ENCODE assay signal across 24 mouse cellular contexts in genomic region chr6:55560606-55561005, GRCm38 (mm10).
DNase-seq lines count a peak whose midpoint lies in the region; ATAC-seq and TF ChIP-seq lines count a peak whose summit lies in the region.
"Had no signal": no experiment of that assay in that cellular context is flagged by ENCODE, and none has a peak within 500 bp of the region (broad histone marks: within the 10 kb centered on the region; RNA-seq: fewer than 3 reads in every experiment).

No protein-coding gene starts in this region.

- no peaks in the 10 kb centered on the region for H3K36me3 ChIP-seq in heart, adult 2 months (ENCODE audit: control insufficient read depth, insufficient read depth, low read length)
- H3K36me3 ChIP-seq in midbrain, postnatal 0 days (ENCODE audit: insufficient read depth, low read length) = no peaks in the 10 kb centered on the region
- no peaks in the 10 kb centered on the region for H3K36me3 ChIP-seq in midbrain, embryonic 11.5 days (ENCODE audit: control insufficient read depth, insufficient read depth, low read length)
- H3K36me3 ChIP-seq in forebrain, postnatal 0 days (ENCODE audit: insufficient read depth) = no peaks in the 10 kb centered on the region
- H3K36me3 ChIP-seq: hindbrain, embryonic 15.5 days; kidney, embryonic 15.5 days; limb, embryonic 12.5 days; liver, embryonic 15.5 days; midbrain, embryonic 15.5 days had no signal

- DNase-seq in embryo, embryonic 11 days = peak; percentile 7
- DNase-seq in embryo, embryonic 10 days (ENCODE audit: low spot score) = no peak
- DNase-seq in heart, adult 2 months = no peak
- DNase-seq in heart, postnatal 14 days = no peak
- DNase-seq in midbrain, postnatal 0 days (ENCODE audit: low spot score) = peak; percentile 21
- no peak for DNase-seq in midbrain, embryonic 11.5 days (ENCODE audit: low spot score, missing footprints)
- DNase-seq in forebrain, postnatal 0 days = no peak
- DNase-seq: adrenal gland, postnatal 14 days; cerebellum, adult 11-12 months; cerebellum, postnatal 36 days; gastrocnemius, postnatal 14 days; kidney, adult 18-20 months; kidney, postnatal 25 days; lung, embryonic 14.5 days; lung, postnatal 14 days; thymus, postnatal 4 days had no signal

- H3K9ac ChIP-seq in heart, adult 2 months (ENCODE audit: low read depth, low read length) = no peak overlapping the region
- H3K9ac ChIP-seq in midbrain, postnatal 0 days (replicated peaks; ENCODE audit: low read length, poor library complexity, severe bottlenecking) = no peak overlapping the region
- no peak overlapping the region for H3K9ac ChIP-seq in midbrain, embryonic 11.5 days (ENCODE audit: low read length)
- H3K9ac ChIP-seq in forebrain, postnatal 0 days = no peak overlapping the region
- H3K9ac ChIP-seq: hindbrain, embryonic 15.5 days; kidney, embryonic 15.5 days; limb, embryonic 12.5 days; liver, embryonic 15.5 days; lung, embryonic 14.5 days; midbrain, embryonic 15.5 days had no signal

- no peaks in the 10 kb centered on the region for H3K4me1 ChIP-seq in heart, adult 2 months (ENCODE audit: control insufficient read depth, insufficient read depth, low read length)
- H3K4me1 ChIP-seq in midbrain, postnatal 0 days (ENCODE audit: insufficient read depth, low read length) = no peaks in the 10 kb centered on the region
- no peaks in the 10 kb centered on the region for H3K4me1 ChIP-seq in midbrain, embryonic 11.5 days (ENCODE audit: control insufficient read depth, insufficient read depth, low read length)
- no peaks in the 10 kb centered on the region; the same call in 1 of the 2 replicates for H3K4me1 ChIP-seq in forebrain, postnatal 0 days (ENCODE audit: insufficient read depth)
- H3K4me1 ChIP-seq: hindbrain, embryonic 15.5 days; kidney, embryonic 15.5 days; limb, embryonic 12.5 days; liver, embryonic 15.5 days had no signal

- H3K27ac ChIP-seq in heart, adult 2 months = no peak overlapping the region
- no peak overlapping the region for H3K27ac ChIP-seq in midbrain, postnatal 0 days (ENCODE audit: low read depth, low read length)
- no peak overlapping the region for H3K27ac ChIP-seq in midbrain, embryonic 11.5 days (ENCODE audit: low read depth, low read length)
- H3K27ac ChIP-seq in forebrain, postnatal 0 days (ENCODE audit: low read depth, low read length) = no peak overlapping the region
- H3K27ac ChIP-seq: hindbrain, embryonic 15.5 days; kidney, embryonic 15.5 days; limb, embryonic 12.5 days; liver, embryonic 15.5 days; midbrain, embryonic 15.5 days had no signal

- TF ChIP-seq EP300 in heart, adult 2 months (IDR thresholded peaks at IDR 0.05; ENCODE audit: insufficient read depth, low read depth, low read length) = no peak

- no peaks in the 10 kb centered on the region for H3K9me3 ChIP-seq in midbrain, postnatal 0 days (ENCODE audit: low read length)
- H3K9me3 ChIP-seq in midbrain, embryonic 11.5 days (ENCODE audit: control insufficient read depth, low read length) = no peaks in the 10 kb centered on the region
- H3K9me3 ChIP-seq in forebrain, postnatal 0 days (ENCODE audit: low read length) = no peaks in the 10 kb centered on the region
- H3K9me3 ChIP-seq: hindbrain, embryonic 15.5 days; kidney, embryonic 15.5 days; limb, embryonic 12.5 days; liver, embryonic 15.5 days; midbrain, embryonic 15.5 days had no signal

- intact Hi-C loops in heart, adult 2 months (cut with DNase I) = no loop called here
- intact Hi-C loops in heart, postnatal 14 days (cut with DNase I) = no loop called here

- H3K4me3 ChIP-seq in heart, adult 2 months = no peak overlapping the region
- no peak overlapping the region for H3K4me3 ChIP-seq in midbrain, postnatal 0 days (ENCODE audit: low read depth, low read length)
- no peak overlapping the region for H3K4me3 ChIP-seq in midbrain, embryonic 11.5 days (ENCODE audit: low read depth, low read length)
- no peak overlapping the region for H3K4me3 ChIP-seq in forebrain, postnatal 0 days (ENCODE audit: low read depth, low read length)
- H3K4me3 ChIP-seq: erythroblast, embryonic 14.5 days; hindbrain, embryonic 15.5 days; kidney, embryonic 15.5 days; limb, embryonic 12.5 days; liver, embryonic 15.5 days; midbrain, embryonic 15.5 days had no signal

- WGBS in heart, adult 2 months = 62% methylated on average over 5 of the region's 5 CpGs
- 55% methylated on average over 5 of the region's 5 CpGs for WGBS in midbrain, postnatal 0 days
- WGBS in midbrain, embryonic 11.5 days = 67% methylated on average over 5 of the region's 5 CpGs
- WGBS in forebrain, postnatal 0 days = 25% methylated on average over 5 of the region's 5 CpGs

- no peaks in the 10 kb centered on the region for H3K27me3 ChIP-seq in heart, adult 2 months (ENCODE audit: control insufficient read depth, insufficient read depth, low read length)
- no peaks in the 10 kb centered on the region for H3K27me3 ChIP-seq in midbrain, postnatal 0 days (ENCODE audit: insufficient read depth, low read length)
- H3K27me3 ChIP-seq in midbrain, embryonic 11.5 days (ENCODE audit: control insufficient read depth, insufficient read depth, low read length) = no peaks in the 10 kb centered on the region
- H3K27me3 ChIP-seq in forebrain, postnatal 0 days (ENCODE audit: insufficient read depth, low read length) = no peaks in the 10 kb centered on the region
- H3K27me3 ChIP-seq: hindbrain, embryonic 15.5 days; kidney, embryonic 15.5 days; limb, embryonic 12.5 days; liver, embryonic 15.5 days; midbrain, embryonic 15.5 days had no signal

- 0 out of 2 replicates have a peak, but pooled peaks have one; percentile 3 for TF ChIP-seq CTCF in heart, adult 2 months (IDR thresholded peaks at IDR 0.05)
- TF ChIP-seq CTCF in midbrain, postnatal 0 days (IDR thresholded peaks at IDR 0.05) = peak; percentile 25
- TF ChIP-seq CTCF in forebrain, postnatal 0 days (IDR thresholded peaks at IDR 0.05; ENCODE audit: low read depth) = peak; percentile 34

- no peak for ATAC-seq in midbrain, postnatal 0 days (ENCODE audit: low FRiP score)
- ATAC-seq in midbrain, embryonic 11.5 days (ENCODE audit: low FRiP score) = no peak
- ATAC-seq in forebrain, postnatal 0 days = peak; percentile 16
- ATAC-seq: midbrain, embryonic 15.5 days; Patski had no signal

- TF ChIP-seq POLR2A in heart, adult 2 months (IDR thresholded peaks at IDR 0.05; ENCODE audit: insufficient read depth, low read depth, low read length) = no peak

- no peaks in the 10 kb centered on the region for H3K79me2 ChIP-seq in heart, adult 2 months (replicated peaks; ENCODE audit: control insufficient read depth, insufficient read depth, low read length)

- H3K4me2 ChIP-seq in midbrain, postnatal 0 days (ENCODE audit: low read depth, low read length, poor library complexity, severe bottlenecking) = no peak overlapping the region
- no peak overlapping the region for H3K4me2 ChIP-seq in midbrain, embryonic 11.5 days
- H3K4me2 ChIP-seq in forebrain, postnatal 0 days (ENCODE audit: low read depth) = no peak overlapping the region
- H3K4me2 ChIP-seq: heart, embryonic 11.5 days; hindbrain, embryonic 15.5 days; kidney, embryonic 15.5 days; limb, embryonic 12.5 days; liver, embryonic 15.5 days; lung, embryonic 14.5 days; midbrain, embryonic 15.5 days had no signal

Comparison
In these comparisons a context has a peak if more than half of its experiments do, and no peak if none do; other contexts are left out.
1. DNase-seq: peak in embryo, embryonic 11 days (single experiment) and midbrain, postnatal 0 days (single experiment); none in embryo, embryonic 10 days (single experiment), heart, adult 2 months (0 of 2), heart, postnatal 14 days (0 of 2), midbrain, embryonic 11.5 days (single experiment) and forebrain, postnatal 0 days (single experiment).
2. Peak in every context shown above with its lines, with median percentiles within 50 percentile points of each other: CTCF ChIP-seq.